Mouse (Mus musculus): Measurements from ENCODE around the gene Dnajb12. TPM values are rescaled to one million over a fixed set of nuclear protein-coding genes. Genes with fewer than 3 reads are reported as not detected.

The Dnajb12 gene
- polyA plus RNA-seq, 1 experiment from 2014 or later = 28.6 TPM

DNA sequence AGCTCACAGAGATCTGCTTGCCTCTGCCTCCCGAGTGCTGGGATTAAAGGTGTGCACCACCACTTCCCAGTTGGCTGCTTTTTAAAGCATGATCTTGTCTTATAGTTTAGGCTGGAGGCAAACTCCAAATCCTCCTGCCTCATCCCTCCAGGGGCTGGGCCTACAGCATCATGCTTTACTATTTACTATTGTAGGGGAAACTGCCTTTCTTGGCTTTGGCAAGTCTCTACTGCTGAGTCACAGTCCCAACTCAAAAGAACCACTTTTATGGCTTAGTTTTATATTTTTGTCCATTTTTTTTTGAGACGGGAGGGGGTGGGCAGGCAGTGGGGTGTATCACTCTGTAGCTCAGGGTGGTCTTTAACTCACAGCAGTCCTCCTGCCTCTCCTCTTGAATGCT lies 44.1 kb downstream of the Dnajb12 start:
- WGBS = 76% methylated on average over 2 of the region's 2 CpGs
- Histone ChIP-seq H3K4me1 (replicated peaks; ENCODE audit: control insufficient read depth, insufficient read depth, low read length) (peaks cover 34% of the 10 kb centered on the region), H3K9me3 (ENCODE audit: control insufficient read depth, low read length) (no peaks in the 10 kb centered on the region), H3K4me3 (ENCODE audit: low read depth, low read length) (no peak overlapping the region), H3K27me3 (replicated peaks; ENCODE audit: control insufficient read depth, insufficient read depth, low read length) (no peaks in the 10 kb centered on the region), H3K36me3 (ENCODE audit: control insufficient read depth, insufficient read depth, low read length) (no peaks in the 10 kb centered on the region), H3K4me2 (ENCODE audit: low read length) (no peak overlapping the region), H3K9ac (ENCODE audit: low read length) (no peak overlapping the region), H3K27ac (ENCODE audit: low read depth) (no peak overlapping the region)
- ATAC-seq (replicated peaks; ENCODE audit: low FRiP score, low TSS enrichment, low read depth) (no peak), DNase-seq (ENCODE audit: low spot score) (no peak)

DNA sequence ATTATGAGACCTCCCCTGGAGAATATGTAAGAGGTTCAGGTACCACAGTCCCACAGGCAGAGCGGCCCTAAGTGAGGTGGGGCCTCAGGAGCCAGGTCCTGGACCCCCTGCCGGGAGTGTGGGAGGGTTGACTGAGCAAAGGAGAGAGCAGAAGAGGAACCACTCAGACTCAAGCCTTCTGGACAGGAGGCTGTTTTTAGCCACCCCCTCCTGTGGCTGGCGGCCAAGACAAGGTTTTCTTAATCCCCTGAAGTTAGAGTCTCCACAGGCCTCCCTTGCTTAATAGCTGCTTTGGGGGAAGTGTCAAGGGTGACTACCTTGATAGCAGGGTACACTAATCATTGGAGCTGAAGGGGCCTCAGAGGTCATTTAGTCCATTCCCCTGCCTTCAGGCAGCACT lies 44.9 kb downstream of the Dnajb12 start:
- no peak overlapping the region for H3K4me2 ChIP-seq (ENCODE audit: low read length)
- H3K9ac ChIP-seq (ENCODE audit: low read length) = no peak overlapping the region
- no peak overlapping the region for H3K4me3 ChIP-seq (ENCODE audit: low read depth, low read length)
- ATAC-seq (replicated peaks; ENCODE audit: low FRiP score, low TSS enrichment, low read depth) = no peak
- 25% methylated on average over 3 of the region's 3 CpGs for WGBS
- no peaks in the 10 kb centered on the region for H3K36me3 ChIP-seq (ENCODE audit: control insufficient read depth, insufficient read depth, low read length)
- H3K27me3 ChIP-seq (replicated peaks; ENCODE audit: control insufficient read depth, insufficient read depth, low read length) = no peaks in the 10 kb centered on the region
- DNase-seq (ENCODE audit: low spot score) = no peak
- no peak overlapping the region for H3K27ac ChIP-seq (ENCODE audit: low read depth)
- peaks cover 31% of the 10 kb centered on the region for H3K4me1 ChIP-seq (replicated peaks; ENCODE audit: control insufficient read depth, insufficient read depth, low read length)
- no peaks in the 10 kb centered on the region for H3K9me3 ChIP-seq (ENCODE audit: control insufficient read depth, low read length)

- H3K4me1 ChIP-seq (replicated peaks; ENCODE audit: control insufficient read depth, insufficient read depth, low read length) = peaks cover 10% of the 10 kb centered on the region; the same call in 1 of the 2 replicates
- ATAC-seq (replicated peaks; ENCODE audit: low FRiP score, low TSS enrichment, low read depth) (no peak), DNase-seq (ENCODE audit: low spot score) (no peak)
- H3K4me2 ChIP-seq (ENCODE audit: low read length) = no peak overlapping the region
- no peaks in the 10 kb centered on the region for H3K27me3 ChIP-seq (replicated peaks; ENCODE audit: control insufficient read depth, insufficient read depth, low read length)
- no peak overlapping the region for H3K9ac ChIP-seq (ENCODE audit: low read length)
- no peak overlapping the region for H3K27ac ChIP-seq (ENCODE audit: low read depth)
- no peaks in the 10 kb centered on the region for H3K9me3 ChIP-seq (ENCODE audit: control insufficient read depth, low read length)
- H3K36me3 ChIP-seq (ENCODE audit: control insufficient read depth, insufficient read depth, low read length) = no peaks in the 10 kb centered on the region
- 81% methylated on average over 7 of the region's 7 CpGs for WGBS
- H3K4me3 ChIP-seq (ENCODE audit: low read depth, low read length) = no peak overlapping the region
Measured at GRCm38 (mm10) chr10:59929205-59929604, 49.8 kb downstream of the Dnajb12 start.

DNA sequence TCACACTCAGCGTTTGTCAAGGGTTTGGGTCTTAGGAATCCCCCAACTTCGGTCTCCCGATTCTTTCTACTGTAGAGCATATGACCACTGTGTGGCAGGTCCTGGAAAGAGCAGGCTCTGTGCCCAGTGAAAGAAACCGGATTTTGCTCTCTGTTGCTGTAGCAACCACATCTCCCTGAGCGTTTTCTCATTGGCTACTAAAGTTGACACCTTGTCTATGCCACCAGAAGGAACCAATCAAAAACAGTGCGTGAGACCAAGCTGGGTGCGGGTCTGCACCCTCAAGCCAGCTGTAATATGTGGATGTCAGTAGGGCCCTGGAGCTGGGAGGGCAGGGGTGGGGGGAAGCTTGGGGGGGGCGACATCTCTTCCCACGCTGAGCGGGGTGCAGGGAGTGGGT lies 51.6 kb downstream of the Dnajb12 start:
- Histone ChIP-seq H3K36me3 (ENCODE audit: control insufficient read depth, insufficient read depth, low read length) (no peaks in the 10 kb centered on the region), H3K27me3 (replicated peaks; ENCODE audit: control insufficient read depth, insufficient read depth, low read length) (no peaks in the 10 kb centered on the region), H3K9me3 (ENCODE audit: control insufficient read depth, low read length) (no peaks in the 10 kb centered on the region), H3K4me1 (replicated peaks; ENCODE audit: control insufficient read depth, insufficient read depth, low read length) (peaks cover 6% of the 10 kb centered on the region; the same call in 1 of the 2 replicates), H3K4me2 (ENCODE audit: low read length) (no peak overlapping the region), H3K4me3 (ENCODE audit: low read depth, low read length) (no peak overlapping the region), H3K9ac (ENCODE audit: low read length) (no peak overlapping the region), H3K27ac (ENCODE audit: low read depth) (no peak overlapping the region)
- 28% methylated on average over 10 of the region's 10 CpGs for WGBS
- DNase-seq (ENCODE audit: low spot score) = no peak
- ATAC-seq (replicated peaks; ENCODE audit: low FRiP score, low TSS enrichment, low read depth) = no peak; the same call in 1 of the 2 replicates

DNA sequence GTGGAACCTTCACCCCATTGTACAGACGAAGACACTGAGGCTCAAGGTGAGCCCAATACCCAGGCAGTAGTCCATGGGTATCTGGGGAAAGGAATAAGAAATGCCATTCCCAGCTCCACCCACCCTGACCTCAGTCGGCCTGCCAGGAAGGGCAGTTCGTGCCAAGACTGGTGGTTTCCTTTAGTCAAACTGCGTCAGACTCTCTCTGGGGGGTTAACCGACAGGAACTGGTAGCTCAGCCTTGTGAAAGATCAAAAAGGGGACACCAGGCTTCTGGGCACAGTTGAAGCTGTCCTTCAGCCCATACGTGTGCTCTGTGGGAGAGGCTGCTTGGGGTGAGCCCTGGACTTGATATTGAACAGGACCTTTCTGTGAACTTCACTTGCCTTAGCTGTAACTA lies 53.2 kb downstream of the Dnajb12 start:
- ATAC-seq (replicated peaks; ENCODE audit: low FRiP score, low TSS enrichment, low read depth) = no peak
- Histone ChIP-seq H3K9ac (ENCODE audit: low read length) (no peak overlapping the region), H3K9me3 (ENCODE audit: control insufficient read depth, low read length) (no peaks in the 10 kb centered on the region), H3K27me3 (replicated peaks; ENCODE audit: control insufficient read depth, insufficient read depth, low read length) (no peaks in the 10 kb centered on the region), H3K36me3 (ENCODE audit: control insufficient read depth, insufficient read depth, low read length) (no peaks in the 10 kb centered on the region), H3K4me3 (ENCODE audit: low read depth, low read length) (no peak overlapping the region), H3K27ac (ENCODE audit: low read depth) (no peak overlapping the region), H3K4me1 (replicated peaks; ENCODE audit: control insufficient read depth, insufficient read depth, low read length) (peaks cover 9% of the 10 kb centered on the region; the same call in 1 of the 2 replicates), H3K4me2 (ENCODE audit: low read length) (no peak overlapping the region)
- WGBS = 75% methylated on average over 6 of the region's 6 CpGs
- no peak for DNase-seq (ENCODE audit: low spot score)

DNA sequence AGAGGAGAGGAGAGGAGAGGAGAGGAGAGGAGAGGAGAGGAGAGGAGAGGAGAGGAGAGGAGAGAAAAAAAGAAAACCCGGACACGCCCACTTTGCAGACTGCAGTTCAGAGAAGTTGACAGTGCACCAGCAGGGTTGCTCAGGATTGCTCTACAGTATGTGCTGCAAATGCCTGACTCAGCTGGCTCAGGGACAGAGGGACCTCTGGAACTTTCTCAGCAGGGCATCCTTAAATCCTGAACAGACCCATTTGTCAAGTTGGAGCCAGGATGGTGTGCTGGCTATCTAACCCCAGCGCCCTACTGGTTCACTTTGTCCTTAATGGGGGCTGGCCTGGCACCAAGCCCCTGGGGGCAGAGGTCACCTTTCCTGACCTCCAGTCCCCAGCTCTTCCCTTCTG lies 54.7 kb downstream of the Dnajb12 start:
- H3K4me1 ChIP-seq (replicated peaks; ENCODE audit: control insufficient read depth, insufficient read depth, low read length) = peaks cover 9% of the 10 kb centered on the region; the same call in 1 of the 2 replicates
- DNase-seq (ENCODE audit: low spot score) (no peak), ATAC-seq (replicated peaks; ENCODE audit: low FRiP score, low TSS enrichment, low read depth) (no peak)
- no peak overlapping the region for H3K4me2 ChIP-seq (ENCODE audit: low read length)
- H3K9ac ChIP-seq (ENCODE audit: low read length) = no peak overlapping the region
- no peaks in the 10 kb centered on the region for H3K27me3 ChIP-seq (replicated peaks; ENCODE audit: control insufficient read depth, insufficient read depth, low read length)
- H3K9me3 ChIP-seq (ENCODE audit: control insufficient read depth, low read length) = no peaks in the 10 kb centered on the region
- 48% methylated on average over 3 of the region's 3 CpGs for WGBS
- no peak overlapping the region for H3K27ac ChIP-seq (ENCODE audit: low read depth)
- H3K4me3 ChIP-seq (ENCODE audit: low read depth, low read length) = no peak overlapping the region
- H3K36me3 ChIP-seq (ENCODE audit: control insufficient read depth, insufficient read depth, low read length) = no peaks in the 10 kb centered on the region

- no peak overlapping the region for H3K9ac ChIP-seq (ENCODE audit: low read length)
- 40% methylated on average over 8 of the region's 8 CpGs for WGBS
- H3K4me1 ChIP-seq (replicated peaks; ENCODE audit: control insufficient read depth, insufficient read depth, low read length) = peaks cover 3% of the 10 kb centered on the region; the same call in 1 of the 2 replicates
- H3K4me2 ChIP-seq (ENCODE audit: low read length) = no peak overlapping the region
- H3K36me3 ChIP-seq (ENCODE audit: control insufficient read depth, insufficient read depth, low read length) = no peaks in the 10 kb centered on the region
- no peak overlapping the region for H3K4me3 ChIP-seq (ENCODE audit: low read depth, low read length)
- H3K27me3 ChIP-seq (replicated peaks; ENCODE audit: control insufficient read depth, insufficient read depth, low read length) = no peaks in the 10 kb centered on the region
- DNase-seq (ENCODE audit: low spot score) (no peak), ATAC-seq (replicated peaks; ENCODE audit: low FRiP score, low TSS enrichment, low read depth) (no peak)
- no peaks in the 10 kb centered on the region for H3K9me3 ChIP-seq (ENCODE audit: control insufficient read depth, low read length)
- no peak overlapping the region for H3K27ac ChIP-seq (ENCODE audit: low read depth)
Measured at GRCm38 (mm10) chr10:59936058-59936856, 56.9 kb downstream of the Dnajb12 start.

DNA sequence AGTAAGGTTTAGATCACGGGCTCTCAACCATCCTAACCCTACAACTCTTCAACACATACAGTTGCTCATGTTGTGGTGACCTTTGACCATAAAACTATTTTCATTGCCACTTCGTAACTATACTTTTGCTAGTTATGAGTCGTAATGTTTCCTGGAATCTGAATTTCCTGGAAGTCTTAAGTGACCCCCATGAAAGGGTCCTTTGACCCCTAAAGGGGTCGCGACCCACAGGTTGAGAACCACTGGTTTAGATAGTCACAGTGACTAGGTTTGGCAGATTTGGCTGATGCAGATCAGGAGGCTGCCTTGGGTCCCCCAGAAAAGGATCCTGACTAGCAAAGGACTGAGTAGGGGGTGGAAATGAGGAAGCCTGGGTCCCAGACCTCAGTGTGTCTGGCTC lies 59.3 kb downstream of the Dnajb12 start:
- Histone ChIP-seq H3K4me2 (ENCODE audit: low read length) (no peak overlapping the region), H3K36me3 (ENCODE audit: control insufficient read depth, insufficient read depth, low read length) (no peaks in the 10 kb centered on the region), H3K4me1 (replicated peaks; ENCODE audit: control insufficient read depth, insufficient read depth, low read length) (peaks cover 16% of the 10 kb centered on the region), H3K9me3 (ENCODE audit: control insufficient read depth, low read length) (no peaks in the 10 kb centered on the region), H3K27ac (ENCODE audit: low read depth) (no peak overlapping the region), H3K4me3 (ENCODE audit: low read depth, low read length) (no peak overlapping the region), H3K9ac (ENCODE audit: low read length) (no peak overlapping the region), H3K27me3 (replicated peaks; ENCODE audit: control insufficient read depth, insufficient read depth, low read length) (no peaks in the 10 kb centered on the region)
- WGBS = 80% methylated on average over 5 of the region's 5 CpGs
- ATAC-seq (replicated peaks; ENCODE audit: low FRiP score, low TSS enrichment, low read depth) (no peak), DNase-seq (ENCODE audit: low spot score) (no peak)

- Histone ChIP-seq H3K36me3 (ENCODE audit: control insufficient read depth, insufficient read depth, low read length) (no peaks in the 10 kb centered on the region), H3K4me1 (replicated peaks; ENCODE audit: control insufficient read depth, insufficient read depth, low read length) (peaks cover 16% of the 10 kb centered on the region), H3K4me2 (ENCODE audit: low read length) (no peak overlapping the region), H3K4me3 (ENCODE audit: low read depth, low read length) (no peak overlapping the region), H3K27me3 (replicated peaks; ENCODE audit: control insufficient read depth, insufficient read depth, low read length) (no peaks in the 10 kb centered on the region), H3K27ac (ENCODE audit: low read depth) (no peak overlapping the region), H3K9me3 (ENCODE audit: control insufficient read depth, low read length) (no peaks in the 10 kb centered on the region), H3K9ac (ENCODE audit: low read length) (no peak overlapping the region)
- WGBS = 75% methylated on average over 1 of the region's 1 CpGs
- ATAC-seq (replicated peaks; ENCODE audit: low FRiP score, low TSS enrichment, low read depth) (no peak), DNase-seq (ENCODE audit: low spot score) (no peak)
Measured at GRCm38 (mm10) chr10:59939081-59939480, 59.7 kb downstream of the Dnajb12 start.

Measured in intestine, embryonic 14.5 days (tissue).